In genomic region chr4:148075881-148076280, GRCm38 (mm10) we compare ENCODE assay signal across 16 mouse cellular contexts. TPM values are rescaled to one million over a fixed set of nuclear protein-coding genes. Genes with fewer than 3 reads are reported as not detected.
DNase-seq lines count a peak whose midpoint lies in the region; ATAC-seq lines count a peak whose summit lies in the region.
"Had no signal": no experiment of that assay in that cellular context is flagged by ENCODE, and none has a peak within 500 bp of the region (broad histone marks: within the 10 kb centered on the region; RNA-seq: fewer than 3 reads in every experiment).

No protein-coding gene starts in this region.

- no peak for ATAC-seq in hindbrain, embryonic 14.5 days (ENCODE audit: low FRiP score)
- no peak for ATAC-seq in hindbrain, embryonic 12.5 days (ENCODE audit: low FRiP score)
- ATAC-seq: Patski had no signal

- no peak overlapping the region for H3K27ac ChIP-seq in hindbrain, embryonic 14.5 days
- H3K27ac ChIP-seq in hindbrain, embryonic 12.5 days: no peak overlapping the region
- 0 out of 2 replicates have a peak overlapping the region, but pooled peaks have one; percentile 61 for H3K27ac ChIP-seq in limb, embryonic 10.5 days
- H3K27ac ChIP-seq: embryonic facial prominence, embryonic 12.5 days; forebrain, embryonic 13.5 days; heart, embryonic 15.5 days; hindbrain, embryonic 13.5 days had no signal

- H3K9me3 ChIP-seq in hindbrain, embryonic 14.5 days (ENCODE audit: control insufficient read depth, low read length): no peaks in the 10 kb centered on the region
- no peaks in the 10 kb centered on the region for H3K9me3 ChIP-seq in hindbrain, embryonic 12.5 days (replicated peaks)
- H3K9me3 ChIP-seq in limb, embryonic 10.5 days (replicated peaks): no peaks in the 10 kb centered on the region
- H3K9me3 ChIP-seq: embryonic facial prominence, embryonic 12.5 days; forebrain, embryonic 13.5 days; heart, embryonic 15.5 days; hindbrain, embryonic 13.5 days had no signal

- no peak overlapping the region for H3K4me3 ChIP-seq in hindbrain, embryonic 14.5 days (replicated peaks; ENCODE audit: low read length)
- H3K4me3 ChIP-seq in hindbrain, embryonic 12.5 days: no peak overlapping the region
- H3K4me3 ChIP-seq in limb, embryonic 10.5 days: no peak overlapping the region

- peaks cover 3% of the 10 kb centered on the region; the same call in 1 of the 2 replicates for H3K4me1 ChIP-seq in hindbrain, embryonic 14.5 days (replicated peaks; ENCODE audit: control insufficient read depth, insufficient read depth, low read length)
- H3K4me1 ChIP-seq in hindbrain, embryonic 12.5 days: no peaks in the 10 kb centered on the region
- H3K4me1 ChIP-seq in limb, embryonic 10.5 days: peaks cover 18% of the 10 kb centered on the region

- DNase-seq in cerebellum, adult 9-11 months: peak; percentile 11
- DNase-seq in cerebellum, postnatal 14 days: no peak
- DNase-seq in heart, adult 11 months: peak; percentile 91
- DNase-seq in heart, postnatal 4 days: no peak
- DNase-seq in hindbrain, embryonic 14.5 days (ENCODE audit: low spot score): no peak
- DNase-seq in limb, embryonic 10.5 days (ENCODE audit: low spot score): no peak

- H3K4me2 ChIP-seq in hindbrain, embryonic 14.5 days (replicated peaks): no peak overlapping the region
- H3K4me2 ChIP-seq in hindbrain, embryonic 12.5 days (replicated peaks): no peak overlapping the region

- 88% methylated on average over 6 of the region's 6 CpGs for WGBS in hindbrain, embryonic 14.5 days
- 85% methylated on average over 6 of the region's 6 CpGs for WGBS in hindbrain, embryonic 12.5 days
- WGBS in limb, embryonic 10.5 days: 92% methylated on average over 6 of the region's 6 CpGs

- H3K27me3 ChIP-seq in hindbrain, embryonic 14.5 days (ENCODE audit: control insufficient read depth, insufficient read depth, low read length): no peaks in the 10 kb centered on the region
- H3K27me3 ChIP-seq in hindbrain, embryonic 12.5 days: no peaks in the 10 kb centered on the region
- H3K27me3 ChIP-seq in limb, embryonic 10.5 days (ENCODE audit: low read depth, poor library complexity, severe bottlenecking): no peaks in the 10 kb centered on the region
- H3K27me3 ChIP-seq: embryonic facial prominence, embryonic 12.5 days; forebrain, embryonic 13.5 days; heart, embryonic 15.5 days; hindbrain, embryonic 13.5 days; Patski had no signal

- H3K36me3 ChIP-seq in hindbrain, embryonic 14.5 days (replicated peaks; ENCODE audit: control insufficient read depth, insufficient read depth): no peaks in the 10 kb centered on the region
- H3K36me3 ChIP-seq in hindbrain, embryonic 12.5 days: peaks cover 6% of the 10 kb centered on the region; the same call in 1 of the 2 replicates
- H3K36me3 ChIP-seq in limb, embryonic 10.5 days: peaks cover 14% of the 10 kb centered on the region
- H3K36me3 ChIP-seq: hindbrain, embryonic 13.5 days had no signal

- H3K9ac ChIP-seq in hindbrain, embryonic 14.5 days: 0 out of 2 replicates have a peak overlapping the region, but pooled peaks have one; percentile 31
- no peak overlapping the region; the same call in 1 of the 2 replicates for H3K9ac ChIP-seq in hindbrain, embryonic 12.5 days
- H3K9ac ChIP-seq: embryonic facial prominence, embryonic 12.5 days; forebrain, postnatal 0 days had no signal

RNA-seq across cellular contexts. Expression of gene Agtrap, which starts 11.9 kb away (rescaled TPM):
- total RNA-seq in heart, postnatal 4 days (2021): 10 to 100 TPM; 24.8 to 27.4 TPM
- polyA plus RNA-seq in hindbrain, embryonic 14.5 days (2014; fragmentation: Nextera tagmentation; extraction: Ambion mirVana): 5.3 and 6.6 TPM in 2 replicates
- 10.3 and 11.9 TPM in 2 replicates for polyA plus RNA-seq in hindbrain, embryonic 12.5 days (2016; fragmentation: Nextera tagmentation; extraction: Ambion mirVana)
- 13.1 and 14.1 TPM in 2 replicates for polyA plus RNA-seq in limb, embryonic 10.5 days (2016; fragmentation: Nextera tagmentation; extraction: Ambion mirVana)

RNA-seq across cellular contexts. Expression of gene Mthfr, which starts 37.0 kb away (rescaled TPM):
- 10 to 100 TPM; 14.1 to 14.3 TPM for total RNA-seq in heart, postnatal 4 days (2021)
- polyA plus RNA-seq in hindbrain, embryonic 14.5 days (2014; fragmentation: Nextera tagmentation; extraction: Ambion mirVana): 17.4 and 18.7 TPM in 2 replicates
- polyA plus RNA-seq in hindbrain, embryonic 12.5 days (2016; fragmentation: Nextera tagmentation; extraction: Ambion mirVana): 34.5 and 34.9 TPM in 2 replicates
- polyA plus RNA-seq in limb, embryonic 10.5 days (2016; fragmentation: Nextera tagmentation; extraction: Ambion mirVana): 23.3 and 25.8 TPM in 2 replicates

RNA-seq across cellular contexts. Expression of gene Clcn6, which starts 37.3 kb away (rescaled TPM):
- 10 to 100 TPM; 15.8 to 16.3 TPM for total RNA-seq in heart, postnatal 4 days (2021)
- polyA plus RNA-seq in hindbrain, embryonic 14.5 days (2014; fragmentation: Nextera tagmentation; extraction: Ambion mirVana): 24.8 and 28.7 TPM in 2 replicates
- 27.5 and 28.7 TPM in 2 replicates for polyA plus RNA-seq in hindbrain, embryonic 12.5 days (2016; fragmentation: Nextera tagmentation; extraction: Ambion mirVana)
- polyA plus RNA-seq in limb, embryonic 10.5 days (2016; fragmentation: Nextera tagmentation; extraction: Ambion mirVana): 6.3 and 9.1 TPM in 2 replicates

RNA-seq across cellular contexts. Expression of gene Mad2l2, which starts 54.3 kb away (rescaled TPM):
- total RNA-seq in heart, postnatal 4 days (2021): 10 to 100 TPM; 17.9 to 19.9 TPM
- 114 and 124 TPM in 2 replicates for polyA plus RNA-seq in hindbrain, embryonic 14.5 days (2014; fragmentation: Nextera tagmentation; extraction: Ambion mirVana)
- 85.5 and 89.9 TPM in 2 replicates for polyA plus RNA-seq in hindbrain, embryonic 12.5 days (2016; fragmentation: Nextera tagmentation; extraction: Ambion mirVana)
- 71.7 and 93.8 TPM in 2 replicates for polyA plus RNA-seq in limb, embryonic 10.5 days (2016; fragmentation: Nextera tagmentation; extraction: Ambion mirVana)

RNA-seq across cellular contexts. Expression of gene Draxin, which starts 54.6 kb away (rescaled TPM):
- total RNA-seq in heart, postnatal 4 days (2021): not detected
- polyA plus RNA-seq in hindbrain, embryonic 14.5 days (2014; fragmentation: Nextera tagmentation; extraction: Ambion mirVana): 16.9 and 17.4 TPM in 2 replicates
- polyA plus RNA-seq in hindbrain, embryonic 12.5 days (2016; fragmentation: Nextera tagmentation; extraction: Ambion mirVana): 11.6 and 12.8 TPM in 2 replicates
- polyA plus RNA-seq in limb, embryonic 10.5 days (2016; fragmentation: Nextera tagmentation; extraction: Ambion mirVana): 0.78 and 1.3 TPM in 2 replicates
- total RNA-seq: gastrocnemius, adult 8-10 months had no signal
- polyA plus RNA-seq: CD4-positive, CD25-positive, alpha-beta regulatory T cell, adult 4 months; heart, embryonic 15.5 days; inflammation-experienced regulatory T-cells, adult 6 months had no signal

Comparison
In these comparisons a context has a peak if more than half of its experiments do, and no peak if none do; other contexts are left out.
1. DNase-seq: peak in cerebellum, adult 9-11 months (single experiment) and heart, adult 11 months (single experiment); none in cerebellum, postnatal 14 days (0 of 2), heart, postnatal 4 days (single experiment), hindbrain, embryonic 14.5 days (single experiment) and limb, embryonic 10.5 days (single experiment).